Mouse (Mus musculus): ENCODE results near the gene Asphd1. TPM values are rescaled to one million over a fixed set of nuclear protein-coding genes. Genes with fewer than 3 reads are reported as not detected.

The Asphd1 gene
- polyA plus RNA-seq, 1 experiment from 2014 or later: 0.16 TPM

GRCm38 (mm10) chr7:126949793-126950646 is 638 bp upstream of the Asphd1 start, which contains the start of gene Sez6l2:
Gene Sez6l2 (plus strand): TSS chr7:126950563.
- Histone ChIP-seq H3K27me3 (replicated peaks; ENCODE audit: control insufficient read depth, insufficient read depth, low read length) (peaks cover 19% of the 10 kb centered on the region), H3K27ac (ENCODE audit: low read depth, low read length) (no peak within 1 kb of the TSS), H3K4me2 (replicated peaks; ENCODE audit: low read depth) (peak within 1 kb of the TSS; percentile 90), H3K9me3 (ENCODE audit: control insufficient read depth) (no peaks in the 10 kb centered on the region), H3K36me3 (ENCODE audit: control insufficient read depth, insufficient read depth) (0 out of 2 replicates have a peak, but pooled peaks cover 5% of the 10 kb centered on the region), H3K4me1 (replicated peaks; ENCODE audit: control insufficient read depth, insufficient read depth, low read length) (peaks cover 8% of the 10 kb centered on the region; the same call in 1 of the 2 replicates), H3K9ac (ENCODE audit: low read depth, low read length) (no peak within 1 kb of the TSS), H3K4me3 (ENCODE audit: low read depth, low read length) (peak within 1 kb of the TSS; percentile 46)
- 1% methylated on average over 39 of the region's 42 CpGs for WGBS
- no peak for TF ChIP-seq CTCF (IDR thresholded peaks at IDR 0.05; ENCODE audit: low read depth)
- peak; percentile 78 for ATAC-seq

GRCm38 (mm10) chr7:126948626-126949025 is 756 bp downstream of the Asphd1 start:
- H3K4me1 ChIP-seq (replicated peaks; ENCODE audit: control insufficient read depth, insufficient read depth, low read length): peaks cover 8% of the 10 kb centered on the region; the same call in 1 of the 2 replicates
- no peak for TF ChIP-seq CTCF (IDR thresholded peaks at IDR 0.05; ENCODE audit: low read depth)
- peaks cover 19% of the 10 kb centered on the region for H3K27me3 ChIP-seq (replicated peaks; ENCODE audit: control insufficient read depth, insufficient read depth, low read length)
- H3K9ac ChIP-seq (ENCODE audit: low read depth, low read length): no peak overlapping the region
- 0 out of 2 replicates have a peak, but pooled peaks cover 7% of the 10 kb centered on the region for H3K36me3 ChIP-seq (ENCODE audit: control insufficient read depth, insufficient read depth)
- no peak overlapping the region for H3K4me3 ChIP-seq (ENCODE audit: low read depth, low read length)
- ATAC-seq: no peak
- 83% methylated on average over 10 of the region's 10 CpGs for WGBS
- H3K4me2 ChIP-seq (replicated peaks; ENCODE audit: low read depth): no peak overlapping the region
- no peaks in the 10 kb centered on the region for H3K9me3 ChIP-seq (ENCODE audit: control insufficient read depth)
- no peak overlapping the region for H3K27ac ChIP-seq (ENCODE audit: low read depth, low read length)

- Histone ChIP-seq H3K9me3 (ENCODE audit: control insufficient read depth) (no peaks in the 10 kb centered on the region), H3K4me3 (ENCODE audit: low read depth, low read length) (no peak overlapping the region), H3K27ac (ENCODE audit: low read depth, low read length) (no peak overlapping the region), H3K9ac (ENCODE audit: low read depth, low read length) (no peak overlapping the region), H3K27me3 (replicated peaks; ENCODE audit: control insufficient read depth, insufficient read depth, low read length) (peaks cover 14% of the 10 kb centered on the region), H3K36me3 (ENCODE audit: control insufficient read depth, insufficient read depth) (peaks cover 16% of the 10 kb centered on the region; the same call in 1 of the 2 replicates), H3K4me1 (replicated peaks; ENCODE audit: control insufficient read depth, insufficient read depth, low read length) (peaks cover 8% of the 10 kb centered on the region; the same call in 1 of the 2 replicates), H3K4me2 (replicated peaks; ENCODE audit: low read depth) (no peak overlapping the region)
- WGBS: 55% methylated on average over 3 of the region's 3 CpGs
- TF ChIP-seq CTCF (IDR thresholded peaks at IDR 0.05; ENCODE audit: low read depth): peak; percentile 86
- no peak for ATAC-seq
Observed at GRCm38 (mm10) chr7:126946530-126946929, 2.9 kb downstream of the Asphd1 start.

- Histone ChIP-seq H3K9me3 (ENCODE audit: control insufficient read depth) (no peaks in the 10 kb centered on the region), H3K4me2 (replicated peaks; ENCODE audit: low read depth) (no peak overlapping the region), H3K27me3 (replicated peaks; ENCODE audit: control insufficient read depth, insufficient read depth, low read length) (no peaks in the 10 kb centered on the region), H3K36me3 (ENCODE audit: control insufficient read depth, insufficient read depth) (peaks cover 28% of the 10 kb centered on the region; the same call in 1 of the 2 replicates), H3K4me3 (ENCODE audit: low read depth, low read length) (no peak overlapping the region), H3K4me1 (replicated peaks; ENCODE audit: control insufficient read depth, insufficient read depth, low read length) (no peaks in the 10 kb centered on the region), H3K27ac (ENCODE audit: low read depth, low read length) (no peak overlapping the region), H3K9ac (ENCODE audit: low read depth, low read length) (no peak overlapping the region)
- 78% methylated on average over 5 of the region's 5 CpGs for WGBS
- no peak for TF ChIP-seq CTCF (IDR thresholded peaks at IDR 0.05; ENCODE audit: low read depth)
- no peak for ATAC-seq
Observed at GRCm38 (mm10) chr7:126941801-126942200, 7.6 kb downstream of the Asphd1 start.

GRCm38 (mm10) chr7:126941171-126941570 is 8.2 kb downstream of the Asphd1 start:
- TF ChIP-seq CTCF (IDR thresholded peaks at IDR 0.05; ENCODE audit: low read depth): no peak
- WGBS: 44% methylated on average over 6 of the region's 6 CpGs
- H3K36me3 ChIP-seq (ENCODE audit: control insufficient read depth, insufficient read depth): peaks cover 28% of the 10 kb centered on the region; the same call in 1 of the 2 replicates
- H3K9ac ChIP-seq (ENCODE audit: low read depth, low read length): no peak overlapping the region
- H3K4me1 ChIP-seq (replicated peaks; ENCODE audit: control insufficient read depth, insufficient read depth, low read length): no peaks in the 10 kb centered on the region
- H3K9me3 ChIP-seq (ENCODE audit: control insufficient read depth): no peaks in the 10 kb centered on the region
- no peak overlapping the region for H3K27ac ChIP-seq (ENCODE audit: low read depth, low read length)
- no peaks in the 10 kb centered on the region for H3K27me3 ChIP-seq (replicated peaks; ENCODE audit: control insufficient read depth, insufficient read depth, low read length)
- no peak overlapping the region for H3K4me3 ChIP-seq (ENCODE audit: low read depth, low read length)
- H3K4me2 ChIP-seq (replicated peaks; ENCODE audit: low read depth): no peak overlapping the region
- no peak for ATAC-seq

- no peak overlapping the region for H3K4me3 ChIP-seq (ENCODE audit: low read depth, low read length)
- H3K27ac ChIP-seq (ENCODE audit: low read depth, low read length): no peak overlapping the region
- ATAC-seq: no peak
- no peak overlapping the region for H3K9ac ChIP-seq (ENCODE audit: low read depth, low read length)
- no peaks in the 10 kb centered on the region for H3K9me3 ChIP-seq (ENCODE audit: control insufficient read depth)
- H3K36me3 ChIP-seq (ENCODE audit: control insufficient read depth, insufficient read depth): peaks cover 27% of the 10 kb centered on the region
- H3K27me3 ChIP-seq (replicated peaks; ENCODE audit: control insufficient read depth, insufficient read depth, low read length): no peaks in the 10 kb centered on the region
- TF ChIP-seq CTCF (IDR thresholded peaks at IDR 0.05; ENCODE audit: low read depth): no peak
- H3K4me2 ChIP-seq (replicated peaks; ENCODE audit: low read depth): no peak overlapping the region
- H3K4me1 ChIP-seq (replicated peaks; ENCODE audit: control insufficient read depth, insufficient read depth, low read length): 0 out of 2 replicates have a peak, but pooled peaks cover 4% of the 10 kb centered on the region
- WGBS: 92% methylated on average over 2 of the region's 2 CpGs
Observed at GRCm38 (mm10) chr7:126932652-126933051, 16.7 kb downstream of the Asphd1 start.

Data from intestine, postnatal 0 days (tissue).